Mouse (Mus musculus) activated CD4-positive, CD25-positive, alpha-beta regulatory T cell, adult 9 weeks (primary cell): ENCODE data around the gene Eif4a1. TPM values are rescaled to one million over a fixed set of nuclear protein-coding genes. Genes with fewer than 3 reads are reported as not detected.

ENCODE experiments used
- polyA plus RNA-seq: library from polyadenylated mRNA; unstranded; fragments of 100-300 nt; shearing (Covaris generic); gene quantifications from one replicate; pipeline ENCODE4 v1.2.1, GENCODE M21; 2017

Eif4a1 gene
- polyA plus RNA-seq = 587 TPM

DNA sequence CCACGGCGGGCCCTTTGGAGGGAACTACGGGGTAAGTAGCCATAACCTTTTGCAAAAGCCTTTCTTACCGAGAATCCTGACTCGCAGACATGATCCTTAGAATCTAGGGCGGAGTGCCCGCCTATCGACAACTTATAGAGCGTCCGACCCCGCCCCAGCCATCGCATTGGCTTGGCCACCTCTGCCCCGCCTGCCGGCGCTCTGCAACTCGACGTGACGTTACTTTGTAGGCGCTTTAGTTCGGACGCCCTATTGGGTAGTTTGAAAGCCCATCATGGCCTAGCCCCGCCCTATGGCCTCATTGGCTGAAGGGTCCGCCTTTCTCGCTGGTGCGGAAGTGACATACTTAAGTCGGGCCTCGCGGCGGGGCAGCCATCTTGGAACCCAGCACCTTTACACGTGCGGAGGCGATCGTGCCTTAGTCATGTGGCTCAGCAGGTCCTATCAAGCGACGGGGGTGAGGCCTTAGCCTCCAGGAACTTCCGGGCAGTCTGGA is at the start of gene Eif4a1:
Gene Eif4a1, minus strand, starts transcription at position 213 of the 496 bp plus-strand sequence.

DNA sequence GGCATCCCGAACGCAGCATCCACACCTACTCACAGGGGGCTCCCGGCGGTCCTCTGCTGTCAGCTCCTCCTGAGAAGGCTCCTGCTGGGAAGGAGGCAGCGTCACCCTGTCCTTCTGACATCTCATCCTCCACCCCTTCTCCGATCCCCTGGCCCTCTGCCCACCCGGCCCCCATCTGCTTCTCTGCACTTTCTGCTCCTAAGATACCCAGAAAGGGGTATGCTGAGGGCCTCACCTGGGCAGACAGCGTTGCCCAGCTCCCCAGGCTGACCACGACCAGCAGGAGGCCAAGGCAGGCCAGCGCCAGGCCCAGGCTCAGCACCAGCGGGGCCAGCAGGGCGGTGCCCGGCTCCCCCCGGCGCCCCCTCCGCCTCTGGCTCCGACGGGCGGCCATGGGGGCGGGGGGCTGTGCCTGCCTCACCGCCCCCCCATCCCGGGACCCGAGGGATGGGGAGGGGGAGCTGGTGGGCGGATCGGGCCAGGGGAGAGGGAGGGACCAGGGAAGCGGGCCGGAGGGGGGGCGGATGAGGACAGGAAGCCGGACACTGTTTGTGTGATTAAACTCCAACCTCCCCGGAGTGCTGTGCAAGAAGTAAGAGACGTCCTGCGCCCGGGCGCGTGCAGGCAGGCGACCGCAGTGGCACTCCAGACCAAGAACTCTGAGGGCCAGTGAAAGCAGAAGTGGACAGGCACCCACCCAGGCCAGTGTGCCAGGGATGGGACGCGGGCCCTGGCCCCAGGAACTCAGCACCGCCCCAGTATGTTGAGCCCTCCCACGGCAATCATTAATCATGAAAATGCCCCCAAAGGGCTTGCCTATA is 23.3 kb upstream of the Eif4a1 start, which contains the start of the genes Tnfsf12 and Tnfsfm13:
Gene Tnfsf12, minus strand, starts transcription at position 489 of the 821 bp plus-strand sequence.
Gene Tnfsfm13, minus strand, starts transcription at position 738 of the 821 bp plus-strand sequence.

DNA sequence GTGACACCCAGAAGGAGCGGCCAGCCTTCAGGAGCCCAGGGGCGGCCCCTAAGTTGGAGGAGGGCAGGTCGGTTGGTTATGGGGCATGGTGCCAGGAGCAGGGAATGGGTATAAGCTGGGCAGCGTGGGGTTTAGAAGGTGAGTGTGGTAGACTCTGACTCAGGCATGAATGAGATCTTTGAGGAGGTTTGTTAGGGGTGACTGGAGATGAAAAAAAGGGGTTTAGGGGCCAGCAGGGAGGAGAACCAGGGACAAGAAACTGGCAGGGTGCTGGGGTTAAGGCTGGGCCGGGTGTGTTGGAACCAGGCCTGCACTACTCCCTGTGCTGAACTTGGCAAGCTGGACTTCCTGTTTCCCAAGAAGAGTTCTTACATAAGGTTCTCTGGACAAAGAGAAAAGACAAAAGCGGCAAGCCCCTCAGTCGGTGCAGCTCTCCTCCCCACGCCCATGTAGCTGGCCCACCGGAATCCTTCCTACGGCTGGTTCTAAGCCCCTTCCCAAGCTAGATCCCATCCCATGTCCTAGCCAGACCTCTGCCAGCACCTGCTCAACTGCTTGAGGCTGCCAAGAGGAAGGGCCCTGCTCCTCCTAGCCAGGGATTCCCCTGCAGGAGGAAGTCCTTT is 13.4 kb upstream of the Eif4a1 start, which contains the start of gene Tnfsf13:
Gene Tnfsf13, minus strand, starts transcription at position 259 of the 623 bp plus-strand sequence.

GRCm38 (mm10) chr11:69681314-69682208 is 9.3 kb upstream of the Eif4a1 start, which contains the start of gene Senp3:
Gene Senp3, minus strand, starts transcription at chr11:69682084.

GRCm38 (mm10) chr11:69665961-69666664 is 6.1 kb downstream of the Eif4a1 start, which contains the start of gene Cd68:
Gene Cd68, minus strand, starts transcription at chr11:69666153.

GRCm38 (mm10) chr11:69662213-69662966 is 9.8 kb downstream of the Eif4a1 start, which contains the start of gene Mpdu1:
Gene Mpdu1, minus strand, starts transcription at chr11:69662642.

GRCm38 (mm10) chr11:69655264-69656064 is 16.8 kb downstream of the Eif4a1 start, which contains the start of gene Sox15:
Gene Sox15, plus strand, starts transcription at chr11:69655314.

GRCm38 (mm10) chr11:69632284-69633089 is 39.7 kb downstream of the Eif4a1 start, which contains the start of gene Fxr2:
Gene Fxr2, plus strand, starts transcription at chr11:69632990.

GRCm38 (mm10) chr11:69621571-69622268 is 50.5 kb downstream of the Eif4a1 start, which contains the start of gene Sat2:
Gene Sat2, plus strand, starts transcription at chr11:69622024.

GRCm38 (mm10) chr11:69617805-69618204 is 54.4 kb downstream of the Eif4a1 start, which contains the start of gene Shbg:
Gene Shbg, minus strand, starts transcription at chr11:69617905.

Other genes starting within 250 kb of the Eif4a1 start
- gene Dnah2, start 123.3 kb downstream of the Eif4a1 start, polyA plus RNA-seq = not detected
- gene Efnb3, start 112.2 kb downstream of the Eif4a1 start, polyA plus RNA-seq = 0.50 TPM
- gene Wrap53, start 92.2 kb downstream of the Eif4a1 start, polyA plus RNA-seq = 34.5 TPM
- gene Trp53, start 92.1 kb downstream of the Eif4a1 start, polyA plus RNA-seq = 251 TPM
- not detected for gene Atp1b2, start 66.5 kb downstream of the Eif4a1 start, polyA plus RNA-seq
- gene Shbg, start 54.5 kb downstream of the Eif4a1 start, polyA plus RNA-seq = not detected
- not detected for gene Sat2, start 50.4 kb downstream of the Eif4a1 start, polyA plus RNA-seq
- gene Fxr2, start 39.4 kb downstream of the Eif4a1 start, polyA plus RNA-seq = 8.7 TPM
- not detected for gene Sox15, start 17.1 kb downstream of the Eif4a1 start, polyA plus RNA-seq
- gene Mpdu1, start 9.8 kb downstream of the Eif4a1 start, polyA plus RNA-seq = 54.7 TPM
- gene Cd68, start 6.3 kb downstream of the Eif4a1 start, polyA plus RNA-seq = 10.0 TPM
- 41.0 TPM for gene Senp3, start 9.7 kb upstream of the Eif4a1 start, polyA plus RNA-seq
- not detected for gene Tnfsf13, start 13.4 kb upstream of the Eif4a1 start, polyA plus RNA-seq
- gene Tnfsf12, start 23.4 kb upstream of the Eif4a1 start, polyA plus RNA-seq = not detected
- not detected for gene Tnfsfm13, start 23.7 kb upstream of the Eif4a1 start, polyA plus RNA-seq
- gene Polr2a, start 86.2 kb upstream of the Eif4a1 start, polyA plus RNA-seq = 59.9 TPM
- gene Slc35g3, start 89.5 kb upstream of the Eif4a1 start, polyA plus RNA-seq = not detected
- 4.5 TPM for gene Zbtb4, start 93.5 kb upstream of the Eif4a1 start, polyA plus RNA-seq
- 4.8 TPM for gene Chrnb1, start 123.5 kb upstream of the Eif4a1 start, polyA plus RNA-seq
- not detected for gene Fgf11, start 129.4 kb upstream of the Eif4a1 start, polyA plus RNA-seq
- gene Tmem102, start 133.2 kb upstream of the Eif4a1 start, polyA plus RNA-seq = not detected
- not detected for gene Gm39566, start 142.9 kb upstream of the Eif4a1 start, polyA plus RNA-seq
- gene Spem2, start 146.0 kb upstream of the Eif4a1 start, polyA plus RNA-seq = not detected
- gene Spem1, start 149.8 kb upstream of the Eif4a1 start, polyA plus RNA-seq = not detected
- gene Nlgn2, start 165.4 kb upstream of the Eif4a1 start, polyA plus RNA-seq = 0.56 TPM
- gene Tmem256, start 166.1 kb upstream of the Eif4a1 start, polyA plus RNA-seq = 125 TPM
- 23.8 TPM for gene Plscr3, start 174.0 kb upstream of the Eif4a1 start, polyA plus RNA-seq
- gene Tnk1, start 186.3 kb upstream of the Eif4a1 start, polyA plus RNA-seq = not detected
- not detected for gene Tmem95, start 205.6 kb upstream of the Eif4a1 start, polyA plus RNA-seq
- 2.1 TPM for gene Kctd11, start 209.0 kb upstream of the Eif4a1 start, polyA plus RNA-seq
- 613 TPM for gene Acap1, start 223.1 kb upstream of the Eif4a1 start, polyA plus RNA-seq
- gene 2810408A11Rik, start 228.6 kb upstream of the Eif4a1 start, polyA plus RNA-seq = 2.8 TPM
- 3.6 TPM for gene Neurl4, start 228.6 kb upstream of the Eif4a1 start, polyA plus RNA-seq
- 135 TPM for gene Gps2, start 241.5 kb upstream of the Eif4a1 start, polyA plus RNA-seq
- gene Eif5a, start 249.5 kb upstream of the Eif4a1 start, polyA plus RNA-seq = 1,138 TPM